Mouse (Mus musculus) liver (tissue): ENCODE data around the gene Vmn2r12.
"Not testable (repeated sequence)": the region's sequence is repeated elsewhere in the genome, so short reads cannot be mapped to it uniquely, and the experiment has no call there.

ENCODE experiments used
- DNase-seq: peaks from one replicate; pipeline ENCODE4 v3.0.0-alpha.2; 2020; ENCODE audit warnings: mixed read lengths

The Vmn2r12 gene

GRCm38 (mm10) chr5:109097850-109098249 lies at the start of gene Vmn2r12:
Vmn2r12 (minus strand) TSS chr5:109097950.
- not testable (repeated sequence) for DNase-seq

GRCm38 (mm10) chr5:109139546-109139945 lies 41.8 kb upstream of the Vmn2r12 start:
- no peak for DNase-seq

- no peak for DNase-seq
These were observed 39.0 kb upstream of the Vmn2r12 start for GRCm38 (mm10) chr5:109136731-109137130.

GRCm38 (mm10) chr5:109096482-109096881 lies 1.3 kb downstream of the Vmn2r12 start:
- not testable (repeated sequence) for DNase-seq

GRCm38 (mm10) chr5:109072016-109072415 lies 25.7 kb downstream of the Vmn2r12 start:
- not testable (repeated sequence) for DNase-seq

- not testable (repeated sequence) for DNase-seq
These were observed 38.3 kb downstream of the Vmn2r12 start, which contains the start of gene Vmn2r11 for GRCm38 (mm10) chr5:109059469-109059868. Vmn2r11 (minus strand) TSS chr5:109059569.

- no peak for DNase-seq
These were observed 42.5 kb downstream of the Vmn2r12 start for GRCm38 (mm10) chr5:109055286-109055685.
